Mouse (Mus musculus): ENCODE results near the gene Gm4778. TPM values are rescaled to one million over a fixed set of nuclear protein-coding genes. Genes with fewer than 3 reads are reported as not detected.
A peak's percentile ranks its signal among the peaks of the same experiment; 100 is the strongest.
"Not testable (repeated sequence)": the region's sequence is repeated elsewhere in the genome, so short reads cannot be mapped to it uniquely, and the experiment has no call there.

Gene Gm4778
- not detected in 2 replicates for polyA plus RNA-seq (2012; ENCODE audit: insufficient read depth, insufficient read length, missing spikeins)

DNA sequence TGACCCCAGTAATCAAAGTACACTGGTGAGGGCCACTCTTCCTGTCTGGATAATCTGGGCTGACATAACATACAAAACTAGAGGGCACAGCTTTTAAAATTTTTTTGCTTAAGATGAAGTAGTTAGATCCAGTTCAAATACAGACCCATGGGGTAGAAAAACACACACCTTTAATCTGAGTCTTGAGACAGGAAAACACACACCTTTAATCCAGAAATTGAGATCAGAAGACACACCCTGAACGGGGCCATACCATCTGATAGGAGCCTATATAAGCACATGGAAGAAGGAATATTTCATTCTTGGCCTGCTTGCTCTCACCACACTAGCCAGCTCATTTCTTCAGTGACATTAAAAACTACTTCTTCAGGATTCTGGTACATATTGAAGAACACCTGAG, at the start of gene Gm4778:
Gm4778 (plus strand) TSS at position 301 of the 400 bp plus-strand sequence.
- H3K27ac ChIP-seq (ENCODE audit: insufficient read depth, low read depth, low read length); H3K4me3 ChIP-seq (ENCODE audit: insufficient read depth, low read length); H3K4me1 ChIP-seq (ENCODE audit: control insufficient read depth, insufficient read depth, low read length): not testable (repeated sequence)

DNA sequence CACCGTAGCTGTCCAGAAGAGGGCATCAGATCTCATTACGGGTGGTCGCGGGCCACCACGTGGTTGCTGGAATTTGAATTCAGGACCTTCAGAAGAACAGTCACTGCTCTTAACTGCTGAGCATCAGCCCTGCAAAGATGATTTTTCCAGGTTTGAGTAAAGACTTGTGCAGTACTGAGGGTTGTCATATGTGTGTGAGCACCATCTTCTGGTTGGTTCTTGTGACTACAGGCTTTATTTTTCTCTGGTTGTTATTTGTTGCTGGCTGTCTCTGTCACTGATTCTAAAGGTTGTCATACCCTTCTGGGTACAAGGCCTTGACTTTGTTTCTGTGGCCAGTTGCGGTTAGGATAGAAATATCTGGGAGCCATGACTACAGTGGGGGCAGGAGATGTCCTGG, 3.2 kb upstream of the Gm4778 start:
- Histone ChIP-seq H3K4me1 (ENCODE audit: control insufficient read depth, insufficient read depth, low read length) (no peaks in the 10 kb centered on the region), H3K27ac (ENCODE audit: insufficient read depth, low read depth, low read length) (no peak overlapping the region), H3K4me3 (ENCODE audit: insufficient read depth, low read length) (no peak overlapping the region)
- TF ChIP-seq CTCF (IDR thresholded peaks at IDR 0.05; ENCODE audit: low read depth, low read length) (no peak), POLR2A (IDR thresholded peaks at IDR 0.05; ENCODE audit: borderline replicate concordance, low read depth, low read length) (no peak)

DNA sequence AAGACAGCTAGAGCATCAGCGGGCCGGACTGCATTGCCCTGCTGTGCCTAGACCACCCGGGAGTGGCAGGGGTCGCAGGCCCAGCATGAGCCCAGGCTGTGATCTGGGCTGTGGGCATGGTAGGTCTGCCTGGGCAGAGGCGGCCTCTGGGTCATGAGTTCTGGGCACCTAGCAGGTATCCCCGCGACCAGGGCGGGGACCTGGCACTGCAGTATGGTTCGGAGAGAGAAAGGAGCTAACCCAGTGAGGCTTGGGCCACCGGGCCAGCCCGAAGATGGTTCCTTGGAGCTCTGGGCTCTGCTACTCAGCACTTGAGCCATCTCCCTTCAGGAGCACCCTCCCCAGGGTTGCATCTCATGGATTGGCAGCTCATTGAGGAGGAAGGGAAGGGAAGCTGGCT, 12.2 kb downstream of the Gm4778 start:
- H3K4me1 ChIP-seq (ENCODE audit: control insufficient read depth, insufficient read depth, low read length) = no peaks in the 10 kb centered on the region
- no peak overlapping the region for H3K27ac ChIP-seq (ENCODE audit: insufficient read depth, low read depth, low read length)

DNA sequence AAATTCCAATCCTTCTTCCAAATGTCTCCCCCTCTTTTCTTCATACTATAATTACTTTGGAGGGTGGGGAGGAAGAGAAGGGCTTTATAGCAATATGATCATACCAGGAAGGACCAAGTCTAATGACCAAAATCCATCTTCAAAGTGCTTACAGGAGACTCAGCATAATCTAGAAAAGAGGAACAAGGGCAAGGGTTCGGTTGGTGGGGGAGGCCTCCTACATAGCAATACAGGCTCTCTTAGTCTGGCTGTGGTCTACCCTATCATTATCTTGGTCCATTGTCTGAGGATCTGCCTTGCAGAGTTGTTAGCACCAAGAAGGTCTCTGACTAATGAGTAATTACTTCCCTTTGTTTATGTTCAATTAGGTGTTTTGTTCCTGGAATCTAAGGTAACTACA, 41.6 kb downstream of the Gm4778 start:
- Histone ChIP-seq H3K4me3 (ENCODE audit: insufficient read depth, low read length) (no peak overlapping the region), H3K4me1 (ENCODE audit: control insufficient read depth, insufficient read depth, low read length) (peaks cover 3% of the 10 kb centered on the region; the same call in 1 of the 2 replicates), H3K27ac (ENCODE audit: insufficient read depth, low read depth, low read length) (no peak overlapping the region)
- TF ChIP-seq CTCF (IDR thresholded peaks at IDR 0.05; ENCODE audit: low read depth, low read length) = no peak
- TF ChIP-seq POLR2A (IDR thresholded peaks at IDR 0.05; ENCODE audit: borderline replicate concordance, low read depth, low read length) = no peak

More for the DNA sequence above, 12.2 kb downstream of the Gm4778 start:
- H3K4me3 ChIP-seq (ENCODE audit: insufficient read depth, low read length) = no peak overlapping the region
- TF ChIP-seq POLR2A (IDR thresholded peaks at IDR 0.05; ENCODE audit: borderline replicate concordance, low read depth, low read length) (no peak), CTCF (IDR thresholded peaks at IDR 0.05; ENCODE audit: low read depth, low read length) (no peak)

DNA sequence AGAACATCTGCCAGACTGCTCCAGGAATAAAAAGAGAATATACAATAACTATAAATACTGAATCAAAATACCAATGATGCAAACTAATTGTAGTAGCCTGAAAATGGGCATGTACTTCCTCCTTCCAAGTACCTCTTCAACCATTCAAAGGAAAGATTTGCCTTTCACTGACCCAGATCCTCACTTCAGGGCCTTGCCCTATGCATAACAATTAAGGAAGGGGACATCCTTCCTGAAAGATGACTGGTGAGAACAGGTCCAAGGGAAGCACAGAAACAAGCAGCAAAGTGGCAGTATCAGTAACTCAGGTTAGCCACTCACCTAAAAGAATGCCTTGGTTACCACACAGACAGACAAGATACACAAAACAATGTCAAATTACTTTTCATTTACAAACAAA, 43.1 kb downstream of the Gm4778 start:
- Histone ChIP-seq H3K27ac (ENCODE audit: insufficient read depth, low read depth, low read length) (no peak overlapping the region), H3K4me3 (ENCODE audit: insufficient read depth, low read length) (no peak overlapping the region), H3K4me1 (ENCODE audit: control insufficient read depth, insufficient read depth, low read length) (peaks cover 9% of the 10 kb centered on the region)
- no peak for TF ChIP-seq POLR2A (IDR thresholded peaks at IDR 0.05; ENCODE audit: borderline replicate concordance, low read depth, low read length)
- no peak for TF ChIP-seq CTCF (IDR thresholded peaks at IDR 0.05; ENCODE audit: low read depth, low read length)

DNA sequence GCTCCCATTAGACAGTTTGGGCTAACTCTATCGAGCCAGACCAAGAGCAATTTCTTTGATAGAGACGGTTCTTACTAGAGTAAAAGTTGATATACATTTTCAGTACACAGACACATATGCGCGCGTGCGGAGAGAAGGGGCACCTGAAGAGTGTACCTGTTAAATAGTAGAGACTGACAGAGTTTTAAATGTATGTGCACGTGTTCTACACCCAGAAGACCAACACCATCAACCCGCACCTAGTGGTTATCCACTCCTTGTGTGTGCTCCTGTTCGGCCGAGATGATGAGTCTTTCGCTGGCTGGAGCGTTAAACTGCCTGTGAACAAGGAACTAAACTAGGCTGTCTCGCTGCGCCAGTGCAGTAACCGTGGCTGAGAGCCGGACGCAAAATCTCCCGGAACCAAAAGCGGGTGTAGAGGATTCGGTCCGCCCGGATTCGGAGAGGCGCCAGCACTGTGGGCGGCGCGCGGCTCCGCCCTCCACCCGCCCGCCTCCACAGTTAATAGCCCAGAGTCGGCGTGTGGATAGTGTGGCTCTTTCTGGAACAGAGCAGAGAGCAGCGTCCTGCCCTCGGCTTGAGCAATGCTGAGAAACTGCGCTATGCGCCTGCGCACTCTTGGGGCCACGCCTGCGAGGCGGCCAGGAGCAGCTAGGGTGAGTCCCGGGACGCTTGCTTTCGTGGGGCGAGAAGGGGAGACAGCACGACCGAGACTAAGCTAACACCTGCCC, 46.0 kb downstream of the Gm4778 start, which contains the start of gene Them4:
Them4 (plus strand) TSS at position 457 of the 731 bp plus-strand sequence.
- peak within 1 kb of the TSS; percentile 79 for H3K4me3 ChIP-seq (ENCODE audit: insufficient read depth, low read length)
- TF ChIP-seq CTCF (IDR thresholded peaks at IDR 0.05; ENCODE audit: low read depth, low read length) (no peak), POLR2A (IDR thresholded peaks at IDR 0.05; ENCODE audit: borderline replicate concordance, low read depth, low read length) (0 out of 2 replicates have a peak, but pooled peaks have one; percentile 44)
- peaks cover 9% of the 10 kb centered on the region for H3K4me1 ChIP-seq (ENCODE audit: control insufficient read depth, insufficient read depth, low read length)
- H3K27ac ChIP-seq (ENCODE audit: insufficient read depth, low read depth, low read length) = peak within 1 kb of the TSS; percentile 47

DNA sequence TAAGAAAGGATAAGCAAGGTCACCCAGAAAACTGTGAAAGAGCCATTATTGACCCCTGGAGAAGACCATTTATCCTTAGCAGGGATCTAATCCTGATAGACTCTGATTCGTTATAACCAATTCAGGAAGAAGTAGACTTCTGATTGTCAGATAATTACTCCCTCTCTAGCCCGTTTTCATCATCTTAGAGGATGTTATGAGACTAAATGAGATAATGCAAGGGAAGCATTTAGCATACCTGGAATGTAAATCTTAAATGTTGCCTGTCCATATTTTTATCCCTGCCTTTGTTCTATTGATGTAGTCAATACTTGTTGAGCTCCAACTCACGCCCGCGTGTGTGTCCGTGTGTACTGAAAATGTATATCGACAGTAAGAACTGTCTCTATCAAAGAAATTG, 46.7 kb downstream of the Gm4778 start:
- Histone ChIP-seq H3K27ac (ENCODE audit: insufficient read depth, low read depth, low read length) (peak overlapping the region; percentile 47), H3K4me1 (ENCODE audit: control insufficient read depth, insufficient read depth, low read length) (peaks cover 12% of the 10 kb centered on the region), H3K4me3 (ENCODE audit: insufficient read depth, low read length) (peak overlapping the region; percentile 79)
- TF ChIP-seq POLR2A (IDR thresholded peaks at IDR 0.05; ENCODE audit: borderline replicate concordance, low read depth, low read length) = no peak
- TF ChIP-seq CTCF (IDR thresholded peaks at IDR 0.05; ENCODE audit: low read depth, low read length) = no peak

DNA sequence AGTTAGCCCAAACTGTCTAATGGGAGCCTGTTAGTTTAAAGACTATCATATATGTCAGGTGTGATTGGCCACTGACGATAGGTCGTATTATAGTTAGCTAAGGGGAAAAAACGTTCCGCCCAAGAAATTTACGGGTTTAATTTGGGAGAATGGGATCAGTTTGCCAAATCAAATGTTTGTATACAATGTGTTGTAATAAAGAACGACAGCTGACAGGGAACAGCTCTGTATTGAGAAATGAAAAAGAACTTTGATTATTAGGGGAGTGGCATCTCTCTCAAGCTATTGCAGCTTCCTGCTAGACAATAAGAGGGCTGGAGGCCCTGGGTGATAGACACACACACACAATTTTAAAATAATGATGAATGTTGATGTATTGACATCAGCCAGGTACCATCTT, 47.1 kb downstream of the Gm4778 start:
- Histone ChIP-seq H3K4me3 (ENCODE audit: insufficient read depth, low read length) (peak overlapping the region; percentile 79), H3K4me1 (ENCODE audit: control insufficient read depth, insufficient read depth, low read length) (peaks cover 14% of the 10 kb centered on the region), H3K27ac (ENCODE audit: insufficient read depth, low read depth, low read length) (no peak overlapping the region)
- TF ChIP-seq CTCF (IDR thresholded peaks at IDR 0.05; ENCODE audit: low read depth, low read length) (no peak), POLR2A (IDR thresholded peaks at IDR 0.05; ENCODE audit: borderline replicate concordance, low read depth, low read length) (no peak)

DNA sequence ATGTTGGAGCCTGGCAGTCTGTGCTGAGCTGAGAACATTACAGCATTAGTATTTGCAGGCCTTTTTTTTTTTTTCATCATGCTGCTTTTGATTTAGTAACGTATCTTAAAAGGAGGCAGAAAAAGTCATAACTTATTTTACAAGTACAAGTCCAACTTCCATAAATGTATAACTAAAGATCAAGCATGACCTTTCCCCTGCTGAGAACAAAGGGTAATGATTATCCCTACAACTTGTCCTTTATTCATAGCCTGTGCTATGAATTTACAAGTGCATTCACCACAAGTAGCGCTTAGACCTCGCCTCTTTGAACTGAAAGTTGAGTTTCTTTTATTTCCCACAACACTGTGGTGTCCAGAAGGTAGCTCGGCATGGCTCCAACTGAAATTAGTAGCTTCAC, 47.5 kb downstream of the Gm4778 start:
- TF ChIP-seq POLR2A (IDR thresholded peaks at IDR 0.05; ENCODE audit: borderline replicate concordance, low read depth, low read length) = no peak
- no peak for TF ChIP-seq CTCF (IDR thresholded peaks at IDR 0.05; ENCODE audit: low read depth, low read length)

More for the DNA sequence above, 47.5 kb downstream of the Gm4778 start:
- Histone ChIP-seq H3K4me3 (ENCODE audit: insufficient read depth, low read length) (no peak overlapping the region), H3K27ac (ENCODE audit: insufficient read depth, low read depth, low read length) (no peak overlapping the region), H3K4me1 (ENCODE audit: control insufficient read depth, insufficient read depth, low read length) (peaks cover 14% of the 10 kb centered on the region)

Other genes with a start within 250 kb of the Gm4778 start
- not detected in 2 replicates for gene Gm9125, start 209.2 kb upstream of the Gm4778 start, polyA plus RNA-seq (2012; ENCODE audit: insufficient read depth, insufficient read length, missing spikeins)
- not detected in 2 replicates for gene Gm10697, start 191.4 kb upstream of the Gm4778 start, polyA plus RNA-seq (2012; ENCODE audit: insufficient read depth, insufficient read length, missing spikeins)
- gene Gm10696, start 85.8 kb upstream of the Gm4778 start, polyA plus RNA-seq (2012; ENCODE audit: insufficient read depth, insufficient read length, missing spikeins) = not detected in 2 replicates
- gene Gm5286, start 67.3 kb upstream of the Gm4778 start, polyA plus RNA-seq (2012; ENCODE audit: insufficient read depth, insufficient read length, missing spikeins) = not detected in 2 replicates
- gene Them4, start 46.1 kb downstream of the Gm4778 start, polyA plus RNA-seq (2012; ENCODE audit: insufficient read depth, insufficient read length, missing spikeins) = 3.8 and 4.1 TPM in 2 replicates
- gene Them5, start 78.1 kb downstream of the Gm4778 start, polyA plus RNA-seq (2012; ENCODE audit: insufficient read depth, insufficient read length, missing spikeins) = not detected in 2 replicates
- not detected in 2 replicates for gene C2cd4d, start 98.4 kb downstream of the Gm4778 start, polyA plus RNA-seq (2012; ENCODE audit: insufficient read depth, insufficient read length, missing spikeins)
- not detected in 2 replicates for gene Rorc, start 108.8 kb downstream of the Gm4778 start, polyA plus RNA-seq (2012; ENCODE audit: insufficient read depth, insufficient read length, missing spikeins)
- gene Lingo4, start 134.5 kb downstream of the Gm4778 start, polyA plus RNA-seq (2012; ENCODE audit: insufficient read depth, insufficient read length, missing spikeins) = not detected in 2 replicates
- gene Tdrkh, start 149.2 kb downstream of the Gm4778 start, polyA plus RNA-seq (2012; ENCODE audit: insufficient read depth, insufficient read length, missing spikeins) = 15.7 and 17.7 TPM in 2 replicates
- gene Mrpl9, start 179.3 kb downstream of the Gm4778 start, polyA plus RNA-seq (2012; ENCODE audit: insufficient read depth, insufficient read length, missing spikeins) = 33.4 and 34.0 TPM in 2 replicates
- 2.1 TPM in 1 of 2 replicates, not detected in the other for gene Oaz3, start 179.9 kb downstream of the Gm4778 start, polyA plus RNA-seq (2012; ENCODE audit: insufficient read depth, insufficient read length, missing spikeins)
- gene Celf3, start 214.3 kb downstream of the Gm4778 start, polyA plus RNA-seq (2012; ENCODE audit: insufficient read depth, insufficient read length, missing spikeins) = 0.59 TPM in 1 of 2 replicates, not detected in the other
- gene Riiad1, start 216.3 kb downstream of the Gm4778 start, polyA plus RNA-seq (2012; ENCODE audit: insufficient read depth, insufficient read length, missing spikeins) = 9.0 and 9.5 TPM in 2 replicates

Data from bone marrow macrophage, adult 2 months (primary cell).